Mouse (Mus musculus) forebrain, postnatal 0 days (tissue): ENCODE measurements at regions not wholly inside any gene's neighbourhood (a gene's known extent, or its start where the extent isn't known, plus 50 kb on each side); places are given as distances from the start of the nearest gene placed in this dataset.

ENCODE experiments used
- ATAC-seq: fragments of 200-750 bp; cut with Nextera tagmentation; 2 replicates; pipeline ENCODE4 v1.8.0; 2017; ENCODE audit warnings: mild to moderate bottlenecking, moderate library complexity
- DNase-seq: peaks from one replicate; pipeline ENCODE4 v3.0.0-alpha.2; 2015
- H3K27ac ChIP-seq: fragments of 300-500 bp; sonication (generic); 2 replicates; pipeline ENCODE4 v1.5.1; 2014; ENCODE audit warnings: low read depth, mild to moderate bottlenecking, antibody characterized with exemption, low read length, moderate library complexity, mixed read lengths
- H3K27me3 ChIP-seq: fragments of 300-500 bp; sonication (generic); 2 replicates; pipeline ENCODE4 v1.6.1; 2014; ENCODE audit warnings: mild to moderate bottlenecking, low read length, mixed read lengths; ENCODE audit not compliant: insufficient read depth
- H3K36me3 ChIP-seq: fragments of 300-500 bp; sonication (generic); 2 replicates; pipeline ENCODE4 v1.6.1; 2014; ENCODE audit warnings: mild to moderate bottlenecking, moderate library complexity; ENCODE audit not compliant: insufficient read depth
- H3K4me1 ChIP-seq: fragments of 300-500 bp; sonication (generic); 2 replicates; pipeline ENCODE4 v1.6.1; 2014; ENCODE audit warnings: antibody characterized with exemption; ENCODE audit not compliant: insufficient read depth
- H3K4me2 ChIP-seq: fragments of 300-500 bp; sonication (generic); 2 replicates; pipeline ENCODE4 v1.6.1; 2014; ENCODE audit warnings: low read depth, mild to moderate bottlenecking, moderate library complexity
- H3K4me3 ChIP-seq: fragments of 300-500 bp; sonication (generic); 2 replicates; pipeline ENCODE4 v1.5.1; 2014; ENCODE audit warnings: low read depth, low read length, mixed read lengths
- H3K9ac ChIP-seq: fragments of 300-500 bp; sonication (generic); 2 replicates; pipeline ENCODE4 v1.6.1; 2014; ENCODE audit warnings: mild to moderate bottlenecking
- H3K9me3 ChIP-seq: fragments of 300-500 bp; sonication (generic); 2 replicates; pipeline ENCODE4 v1.6.1; 2016; ENCODE audit warnings: low read length
- CTCF ChIP-seq: sonication (generic); IDR thresholded peaks from 2 replicates; pipeline ENCODE4 v1.5.1; 2016; ENCODE audit warnings: antibody characterized with exemption, control low read depth, low read depth
- WGBS: fragments of 180-500 bp; shearing (Covaris S2); extraction: QIAGEN DNeasy Blood & Tissue Kit; methylation state at CpG from one replicate; pipeline ENCODE4 v1.1.7; 2014; 5-methylcytosine and 5-hydroxymethylcytosine counted together

GRCm38 (mm10) chr8:49359671-49360070 lies 515.9 kb upstream of the Tenm3 start:
- H3K4me1 ChIP-seq = no peaks in the 10 kb centered on the region
- H3K9ac ChIP-seq = no peak overlapping the region
- no peak overlapping the region for H3K4me2 ChIP-seq
- WGBS = 51% methylated on average over 9 of the region's 9 CpGs
- H3K36me3 ChIP-seq = no peaks in the 10 kb centered on the region
- no peak overlapping the region for H3K27ac ChIP-seq
- no peak for DNase-seq
- H3K9me3 ChIP-seq = no peaks in the 10 kb centered on the region
- no peaks in the 10 kb centered on the region for H3K27me3 ChIP-seq
- no peak for ATAC-seq
- no peak for TF ChIP-seq CTCF
- H3K4me3 ChIP-seq = no peak overlapping the region

GRCm38 (mm10) chr8:49348602-49349001 lies 504.9 kb upstream of the Tenm3 start:
- no peak for TF ChIP-seq CTCF
- 86% methylated on average over 3 of the region's 3 CpGs for WGBS
- H3K9me3 ChIP-seq = no peaks in the 10 kb centered on the region
- no peak overlapping the region for H3K4me2 ChIP-seq
- DNase-seq (no peak), ATAC-seq (no peak)
- no peak overlapping the region for H3K4me3 ChIP-seq
- no peaks in the 10 kb centered on the region for H3K4me1 ChIP-seq
- H3K9ac ChIP-seq = no peak overlapping the region
- no peaks in the 10 kb centered on the region for H3K36me3 ChIP-seq
- H3K27me3 ChIP-seq = no peaks in the 10 kb centered on the region
- H3K27ac ChIP-seq = no peak overlapping the region

GRCm38 (mm10) chr8:49338716-49339115 lies 495.0 kb upstream of the Tenm3 start:
- DNase-seq (no peak), ATAC-seq (no peak)
- H3K27ac ChIP-seq = no peak overlapping the region
- WGBS = 65% methylated on average over 4 of the region's 4 CpGs
- H3K4me1 ChIP-seq = no peaks in the 10 kb centered on the region
- H3K36me3 ChIP-seq = no peaks in the 10 kb centered on the region
- H3K27me3 ChIP-seq = no peaks in the 10 kb centered on the region
- TF ChIP-seq CTCF = no peak
- no peak overlapping the region for H3K9ac ChIP-seq
- no peak overlapping the region for H3K4me2 ChIP-seq
- H3K4me3 ChIP-seq = no peak overlapping the region
- H3K9me3 ChIP-seq = no peaks in the 10 kb centered on the region

- H3K27me3 ChIP-seq = no peaks in the 10 kb centered on the region
- peak; percentile 27 for DNase-seq
- 47% methylated on average over 4 of the region's 4 CpGs for WGBS
- H3K9me3 ChIP-seq = no peaks in the 10 kb centered on the region
- H3K4me3 ChIP-seq = no peak overlapping the region
- no peak for TF ChIP-seq CTCF
- no peak overlapping the region for H3K9ac ChIP-seq
- H3K4me1 ChIP-seq = no peaks in the 10 kb centered on the region
- H3K4me2 ChIP-seq = no peak overlapping the region
- no peaks in the 10 kb centered on the region for H3K36me3 ChIP-seq
- no peak for ATAC-seq
- no peak overlapping the region for H3K27ac ChIP-seq
Observed at GRCm38 (mm10) chr8:49326980-49327379, 483.2 kb upstream of the Tenm3 start.

GRCm38 (mm10) chr8:49321404-49321803 lies 477.7 kb upstream of the Tenm3 start:
- Histone ChIP-seq H3K9ac (no peak overlapping the region), H3K4me1 (no peaks in the 10 kb centered on the region), H3K4me2 (no peak overlapping the region), H3K9me3 (no peaks in the 10 kb centered on the region), H3K4me3 (no peak overlapping the region), H3K27ac (no peak overlapping the region), H3K27me3 (no peaks in the 10 kb centered on the region), H3K36me3 (no peaks in the 10 kb centered on the region)
- ATAC-seq (no peak), DNase-seq (no peak)
- 67% methylated on average over 3 of the region's 3 CpGs for WGBS
- TF ChIP-seq CTCF = no peak

- DNase-seq (no peak), ATAC-seq (no peak)
- Histone ChIP-seq H3K27ac (no peak overlapping the region), H3K4me1 (no peaks in the 10 kb centered on the region), H3K9ac (no peak overlapping the region), H3K27me3 (no peaks in the 10 kb centered on the region), H3K4me2 (no peak overlapping the region), H3K9me3 (0 out of 2 replicates have a peak, but pooled peaks cover 3% of the 10 kb centered on the region), H3K36me3 (no peaks in the 10 kb centered on the region), H3K4me3 (no peak overlapping the region)
- 63% methylated on average over 10 of the region's 10 CpGs for WGBS
- TF ChIP-seq CTCF = no peak
Observed at GRCm38 (mm10) chr8:49313483-49314278, 469.9 kb upstream of the Tenm3 start.

GRCm38 (mm10) chr8:49312816-49313215 lies 469.1 kb upstream of the Tenm3 start:
- Histone ChIP-seq H3K4me1 (no peaks in the 10 kb centered on the region), H3K27ac (no peak overlapping the region), H3K27me3 (no peaks in the 10 kb centered on the region), H3K4me2 (no peak overlapping the region), H3K36me3 (no peaks in the 10 kb centered on the region), H3K9ac (no peak overlapping the region), H3K4me3 (no peak overlapping the region), H3K9me3 (0 out of 2 replicates have a peak, but pooled peaks cover 3% of the 10 kb centered on the region)
- DNase-seq (no peak), ATAC-seq (no peak)
- 49% methylated on average over 5 of the region's 5 CpGs for WGBS
- no peak for TF ChIP-seq CTCF
